Mouse (Mus musculus): Measurements from ENCODE around the gene Bcl2l13.

DNA sequence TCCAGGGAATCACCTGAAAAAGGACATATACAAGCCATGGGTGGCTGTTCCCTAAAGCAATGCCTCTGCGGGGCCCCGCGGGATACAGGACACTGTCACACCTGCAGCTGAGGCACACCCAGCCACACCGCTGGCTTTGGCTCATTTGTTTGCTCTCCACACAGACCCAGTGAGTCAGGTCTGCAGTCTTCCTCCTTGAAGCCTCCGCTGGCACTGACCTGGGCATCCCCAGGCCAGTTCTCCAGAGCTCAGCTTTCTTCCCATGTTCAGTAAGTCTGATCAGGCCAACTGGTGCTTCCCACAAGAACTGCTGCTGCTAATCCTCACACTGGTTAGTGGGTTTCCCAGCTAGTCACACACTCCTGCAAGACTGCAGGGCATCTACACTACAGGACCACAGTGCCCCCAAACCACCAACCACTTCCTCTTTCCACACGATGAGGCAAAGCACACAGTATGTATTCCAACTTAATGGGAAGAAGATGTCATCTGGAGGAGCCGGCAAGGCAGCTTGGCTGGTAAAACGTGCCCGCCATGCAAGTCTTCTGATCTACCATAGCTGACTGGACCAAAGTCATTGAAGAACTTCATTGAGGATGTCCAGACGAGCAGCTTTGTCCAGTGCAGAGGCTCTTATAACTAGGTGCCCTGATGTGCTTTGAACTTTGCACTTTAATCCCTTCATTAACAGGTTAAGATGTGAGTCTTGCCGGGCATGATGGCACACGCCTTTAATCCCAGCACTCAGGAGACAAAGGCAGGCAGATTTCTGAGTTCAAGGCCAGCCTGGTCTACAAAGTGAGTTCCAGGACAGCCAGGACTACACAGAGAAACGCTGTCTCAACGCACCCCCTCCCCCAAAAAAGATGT is 66.0 kb downstream of the Bcl2l13 start:
- TF ChIP-seq POLR2A (IDR thresholded peaks at IDR 0.05; ENCODE audit: low read depth, low read length): no peak
- no peak for TF ChIP-seq CTCF (IDR thresholded peaks at IDR 0.05; ENCODE audit: borderline replicate concordance, insufficient read depth, low read length)
